Comparison of ENCODE assay signal across 19 mouse cellular contexts in genomic region chr1:144256556-144257331, GRCm38 (mm10). TPM values are rescaled to one million over a fixed set of nuclear protein-coding genes. Genes with fewer than 3 reads are reported as not detected.
"Had no signal": no experiment of that assay in that cellular context is flagged by ENCODE, and none has a peak within 500 bp of the region (broad histone marks: within the 10 kb centered on the region; RNA-seq: fewer than 3 reads in every experiment).

No protein-coding gene starts in this region.

- H3K4me1 ChIP-seq: limb, embryonic 13.5 days; liver, embryonic 15.5 days; midbrain, embryonic 15.5 days; neural tube, embryonic 13.5 days; stomach, embryonic 15.5 days had no signal

- DNase-seq: kidney, adult 9 months; kidney, postnatal 10 days; kidney, postnatal 4 days; left cerebral cortex, postnatal 4 days; lung, adult 2 months; lung, postnatal 36 days; right cerebral cortex, postnatal 14 days; thymus, postnatal 4 days had no signal

- ATAC-seq: lung, postnatal 0 days; midbrain, embryonic 15.5 days had no signal

- H3K27ac ChIP-seq: layer of hippocampus, adult 2 months; limb, embryonic 13.5 days; liver, embryonic 15.5 days; midbrain, embryonic 15.5 days; neural tube, embryonic 13.5 days; stomach, embryonic 15.5 days had no signal

- H3K9ac ChIP-seq: limb, embryonic 13.5 days; liver, embryonic 15.5 days; midbrain, embryonic 15.5 days; neural tube, embryonic 13.5 days; stomach, embryonic 15.5 days had no signal

- H3K27me3 ChIP-seq: limb, embryonic 13.5 days; liver, embryonic 15.5 days; megakaryocyte, embryonic 14.5 days; midbrain, embryonic 15.5 days; neural tube, embryonic 13.5 days; stomach, embryonic 15.5 days had no signal

- H3K4me3 ChIP-seq: layer of hippocampus, adult 2 months; limb, embryonic 13.5 days; liver, embryonic 15.5 days; megakaryocyte, embryonic 14.5 days; midbrain, embryonic 15.5 days; neural tube, embryonic 13.5 days; stomach, embryonic 15.5 days had no signal

- H3K36me3 ChIP-seq: limb, embryonic 13.5 days; liver, embryonic 15.5 days; midbrain, embryonic 15.5 days; neural tube, embryonic 13.5 days; stomach, embryonic 15.5 days had no signal

- H3K4me2 ChIP-seq: limb, embryonic 13.5 days; liver, embryonic 15.5 days; midbrain, embryonic 11.5 days; midbrain, embryonic 15.5 days; neural tube, embryonic 13.5 days; stomach, embryonic 15.5 days had no signal

- H3K9me3 ChIP-seq: limb, embryonic 13.5 days; liver, embryonic 15.5 days; megakaryocyte, embryonic 14.5 days; midbrain, embryonic 15.5 days; neural tube, embryonic 13.5 days; stomach, embryonic 15.5 days had no signal

RNA-seq across cellular contexts. Expression of gene Rgs1, which starts 7.7 kb away (rescaled TPM):
- total RNA-seq: layer of hippocampus, postnatal 10 days had no signal
- polyA plus RNA-seq: liver, adult 2 months; midbrain, embryonic 11.5 days; midbrain, embryonic 15.5 days; neural tube, embryonic 13.5 days had no signal
